Mouse (Mus musculus) ES-Bruce4 (cell line): Measurements from ENCODE around the gene Hoxd4. TPM values are rescaled to one million over a fixed set of nuclear protein-coding genes. Genes with fewer than 3 reads are reported as not detected.
A peak's percentile ranks its signal among the peaks of the same experiment; 100 is the strongest.

Experiments
- H3K27ac ChIP-seq: 2 replicates; pipeline ENCODE4 v1.5.1; 2012; ENCODE audit warnings: low read length, inconsistent platforms; ENCODE audit not compliant: insufficient read depth
- H3K27me3 ChIP-seq: 2 replicates; pipeline ENCODE4 v1.6.1; 2012; ENCODE audit warnings: mild to moderate bottlenecking, low read length, inconsistent platforms; ENCODE audit not compliant: control insufficient read depth, poor library complexity, insufficient read depth, severe bottlenecking
- H3K36me3 ChIP-seq: 2 replicates; pipeline ENCODE4 v1.6.1; 2012; ENCODE audit warnings: inconsistent platforms, mild to moderate bottlenecking, low read length, moderate library complexity; ENCODE audit not compliant: control insufficient read depth, poor library complexity, insufficient read depth, severe bottlenecking
- H3K4me1 ChIP-seq: one replicate; pipeline ENCODE4 v1.8.1; 2011; ENCODE audit warnings: low read length; ENCODE audit not compliant: control insufficient read depth, insufficient read depth
- H3K4me3 ChIP-seq: 2 replicates; pipeline ENCODE4 v1.5.1; 2011; ENCODE audit warnings: low read depth, mild to moderate bottlenecking, low read length
- H3K9ac ChIP-seq: 2 replicates; pipeline ENCODE4 v1.6.1; 2012; ENCODE audit warnings: low read depth, mild to moderate bottlenecking, inconsistent platforms; ENCODE audit not compliant: poor library complexity, severe bottlenecking
- H3K9me3 ChIP-seq: replicated peaks from 2 replicates; pipeline ENCODE4 v1.6.1; 2012; ENCODE audit warnings: mild to moderate bottlenecking, low read length, inconsistent platforms; ENCODE audit not compliant: control insufficient read depth, poor library complexity, insufficient read depth, severe bottlenecking
- CTCF ChIP-seq: IDR thresholded peaks from one replicate; pipeline ENCODE4 v1.8.1; 2011; ENCODE audit warnings: low read depth, low read length
- EP300 ChIP-seq: IDR thresholded peaks from 2 replicates; pipeline ENCODE4 v1.6.1; 2011; ENCODE audit warnings: low read depth, low read length; ENCODE audit not compliant: insufficient read depth
- POLR2A ChIP-seq: IDR thresholded peaks from one replicate; pipeline ENCODE4 v1.8.1; 2011; ENCODE audit warnings: low read length; ENCODE audit not compliant: insufficient read depth
- polyA plus RNA-seq: library from polyadenylated mRNA; stranded (reverse); fragments of >200 nt; gene quantifications from 2 replicates; pipeline ENCODE4 v1.2.4, GENCODE M21; 2011; ENCODE audit warnings: low read depth; ENCODE audit not compliant: missing spikeins, insufficient read depth, insufficient read length

Gene Hoxd4
- polyA plus RNA-seq, 1 experiment: 0.40 TPM

- H3K4me1 ChIP-seq: no peaks in the 10 kb centered on the region
- TF ChIP-seq CTCF (no peak), POLR2A (no peak), EP300 (no peak)
- H3K27ac ChIP-seq: no peak overlapping the region
Observed at GRCm38 (mm10) chr2:74690338-74690716, 21.4 kb upstream of the Hoxd4 start.

DNA sequence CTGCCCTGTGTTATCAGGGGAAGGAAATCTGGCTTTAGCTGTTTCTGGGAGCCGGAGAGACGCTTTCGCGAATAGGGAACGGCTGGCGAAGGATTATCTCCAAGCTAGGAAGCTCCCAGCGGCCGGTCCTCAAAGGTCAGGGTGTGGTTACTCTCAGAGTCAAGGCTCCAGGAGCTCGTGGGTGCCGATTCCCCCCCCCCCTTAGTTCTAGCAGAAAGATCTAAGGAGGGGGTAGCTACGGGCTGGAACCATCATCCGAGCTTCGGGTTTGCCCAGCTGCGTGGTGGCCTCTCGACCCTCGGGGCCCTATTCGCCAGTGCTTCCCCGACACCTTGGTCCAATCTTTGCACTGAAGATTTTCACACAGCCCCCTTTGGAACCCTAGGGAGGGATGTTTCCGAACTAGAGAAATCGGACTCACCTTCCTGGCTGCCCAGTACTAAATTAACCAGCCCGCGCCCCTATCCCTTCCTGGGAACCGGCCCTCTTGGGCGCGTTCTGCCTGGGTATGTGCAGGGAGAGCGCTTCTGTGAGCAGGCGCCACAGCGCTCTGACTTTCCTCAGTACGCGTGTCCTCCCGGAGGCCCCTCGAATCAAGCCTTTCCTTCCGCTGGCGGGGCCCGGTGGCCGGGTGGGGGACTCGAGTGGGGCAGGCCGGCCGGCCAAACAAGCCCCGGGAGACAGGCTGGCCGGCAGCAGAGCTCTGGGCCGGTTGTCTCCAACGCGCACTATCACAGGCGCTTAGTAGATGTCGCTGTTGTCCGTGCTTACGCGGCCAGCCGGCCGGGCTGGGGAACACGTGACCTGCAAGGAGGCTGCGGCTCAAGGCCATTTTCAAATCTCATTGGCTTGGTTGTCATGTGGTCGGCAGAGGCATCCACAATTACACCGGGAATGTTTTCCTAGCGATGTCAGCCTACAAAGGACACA is 20.4 kb upstream of the Hoxd4 start, which contains the start of gene Hoxd10:
Hoxd10 (plus strand) TSS at position 903 of the 930 bp plus-strand sequence.
- H3K4me1 ChIP-seq: no peaks in the 10 kb centered on the region
- no peaks in the 10 kb centered on the region for H3K9me3 ChIP-seq
- no peaks in the 10 kb centered on the region for H3K36me3 ChIP-seq
- H3K27ac ChIP-seq: no peak within 1 kb of the TSS
- 0 out of 2 replicates have a peak within 1 kb of the TSS, but pooled peaks have one; percentile 10 for H3K9ac ChIP-seq
- peak; percentile 59 for TF ChIP-seq CTCF
- TF ChIP-seq EP300: no peak
- H3K27me3 ChIP-seq: peaks cover 64% of the 10 kb centered on the region
- peak within 1 kb of the TSS; percentile 49 for H3K4me3 ChIP-seq

More at GRCm38 (mm10) chr2:74690338-74690716, 21.4 kb upstream of the Hoxd4 start:
- peaks cover 59% of the 10 kb centered on the region for H3K27me3 ChIP-seq
- H3K9me3 ChIP-seq: no peaks in the 10 kb centered on the region
- H3K4me3 ChIP-seq: no peak overlapping the region
- no peaks in the 10 kb centered on the region for H3K36me3 ChIP-seq
- no peak overlapping the region for H3K9ac ChIP-seq

- TF ChIP-seq EP300 (no peak), POLR2A (no peak), CTCF (no peak)
- no peaks in the 10 kb centered on the region for H3K4me1 ChIP-seq
- H3K9ac ChIP-seq: no peak overlapping the region
- H3K36me3 ChIP-seq: no peaks in the 10 kb centered on the region
- peaks cover 64% of the 10 kb centered on the region for H3K27me3 ChIP-seq
- no peak overlapping the region for H3K27ac ChIP-seq
- H3K9me3 ChIP-seq: no peaks in the 10 kb centered on the region
- peak overlapping the region; percentile 22 for H3K4me3 ChIP-seq
Observed at GRCm38 (mm10) chr2:74691995-74692807, 19.5 kb upstream of the Hoxd4 start.

DNA sequence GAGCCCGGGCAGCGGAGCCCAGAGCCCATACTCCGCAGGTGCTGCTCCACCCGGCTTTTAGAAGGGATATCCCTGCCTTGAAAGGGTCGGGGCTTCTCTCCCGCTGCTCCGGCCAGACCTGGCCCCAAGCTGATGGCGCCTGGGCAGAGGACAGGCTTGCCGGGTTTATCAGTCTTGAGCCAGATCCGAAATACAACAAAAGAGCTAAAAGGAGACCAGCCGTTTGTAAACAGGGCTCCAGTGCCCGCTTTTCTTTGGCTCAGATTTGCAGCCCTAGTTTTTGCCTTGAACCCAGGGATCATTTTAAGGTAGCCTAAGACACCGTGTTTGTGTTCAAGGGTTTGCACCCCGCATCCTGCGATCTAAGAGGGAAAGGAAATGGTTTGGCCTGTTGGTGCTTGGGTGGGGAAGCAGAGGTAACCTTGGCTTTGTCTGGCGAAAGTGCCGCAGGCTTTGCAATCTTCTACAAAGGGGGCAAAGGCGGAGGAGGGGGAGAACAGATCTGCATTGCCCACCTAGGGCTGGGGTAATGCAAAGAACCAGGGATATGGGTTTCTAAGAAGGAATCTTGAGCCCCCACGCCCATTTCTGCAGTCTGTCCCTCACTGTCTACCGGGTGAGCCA is 18.8 kb upstream of the Hoxd4 start:
- Histone ChIP-seq H3K27ac (no peak overlapping the region), H3K4me1 (no peaks in the 10 kb centered on the region), H3K9me3 (no peaks in the 10 kb centered on the region), H3K27me3 (peaks cover 62% of the 10 kb centered on the region), H3K36me3 (no peaks in the 10 kb centered on the region), H3K4me3 (no peak overlapping the region; the same call in 1 of the 2 replicates), H3K9ac (no peak overlapping the region)
- TF ChIP-seq CTCF (no peak), EP300 (no peak), POLR2A (no peak)

DNA sequence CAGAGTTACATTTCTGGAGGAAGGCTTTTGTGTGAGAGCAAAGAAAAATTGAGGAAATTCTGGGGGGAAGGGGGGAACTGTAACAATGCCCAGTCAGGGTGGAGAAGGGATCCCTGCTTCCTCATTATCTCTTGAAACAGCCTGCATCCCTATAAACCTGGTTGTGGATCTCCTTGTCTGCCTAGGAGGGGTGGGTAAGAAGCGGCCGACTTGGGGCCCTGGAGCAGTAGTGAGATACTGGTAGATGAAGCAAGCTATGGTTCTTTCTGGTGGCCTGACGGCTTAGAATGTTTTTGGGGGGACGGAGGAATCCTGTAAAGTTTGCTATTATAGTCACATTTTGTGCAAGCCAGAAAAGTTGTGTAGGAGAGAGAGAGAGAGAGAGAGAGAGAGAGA is 18.3 kb upstream of the Hoxd4 start:
- H3K27ac ChIP-seq: no peak overlapping the region
- no peaks in the 10 kb centered on the region for H3K4me1 ChIP-seq
- TF ChIP-seq CTCF: no peak
- no peak for TF ChIP-seq POLR2A
- TF ChIP-seq EP300: no peak
- no peaks in the 10 kb centered on the region for H3K36me3 ChIP-seq
- no peaks in the 10 kb centered on the region for H3K9me3 ChIP-seq
- no peak overlapping the region for H3K9ac ChIP-seq
- H3K4me3 ChIP-seq: no peak overlapping the region
- H3K27me3 ChIP-seq: peaks cover 65% of the 10 kb centered on the region
